Mouse (Mus musculus): ENCODE results near the gene Hist1h2ak.

DNA sequence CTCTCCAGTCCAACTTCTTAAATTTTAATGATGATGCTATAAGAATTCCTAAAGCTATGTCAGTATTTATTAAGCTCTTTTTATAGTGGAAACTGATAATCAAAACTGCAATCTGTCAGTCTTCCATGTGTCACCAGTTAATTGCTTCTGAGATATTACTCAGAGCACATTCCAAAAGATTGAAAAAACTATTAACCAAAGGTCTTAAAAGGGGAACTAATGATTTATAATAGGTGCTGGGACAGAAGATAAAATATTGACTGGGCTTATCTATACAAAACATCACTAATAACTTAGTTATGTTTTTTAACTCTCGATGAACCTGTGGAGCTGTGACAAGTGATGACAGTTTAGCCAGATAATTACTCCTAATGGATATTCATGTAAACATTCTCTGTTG, 8.6 kb downstream of the Hist1h2ak start:
- TF ChIP-seq CTCF (IDR thresholded peaks at IDR 0.05) (no peak), POLR2A (IDR thresholded peaks at IDR 0.05; ENCODE audit: insufficient read depth, low read depth, low read length) (no peak), EP300 (IDR thresholded peaks at IDR 0.05; ENCODE audit: insufficient read depth, low read depth, low read length) (no peak)

Measured in heart, adult 2 months (tissue).